Mouse (Mus musculus) skeletal muscle tissue, postnatal 0 days (tissue): ENCODE measurements around the gene Atp4b. TPM values are rescaled to one million over a fixed set of nuclear protein-coding genes. Genes with fewer than 3 reads are reported as not detected.

Experiments used
- polyA plus RNA-seq: library from polyadenylated mRNA; unstranded; fragments of >200 nt; fragmentation: Nextera tagmentation; extraction: Ambion mirVana; gene quantifications from 2 replicates; pipeline ENCODE4 v1.2.1, GENCODE M21; 2015

Atp4b gene
- not detected in 2 replicates for polyA plus RNA-seq

DNA sequence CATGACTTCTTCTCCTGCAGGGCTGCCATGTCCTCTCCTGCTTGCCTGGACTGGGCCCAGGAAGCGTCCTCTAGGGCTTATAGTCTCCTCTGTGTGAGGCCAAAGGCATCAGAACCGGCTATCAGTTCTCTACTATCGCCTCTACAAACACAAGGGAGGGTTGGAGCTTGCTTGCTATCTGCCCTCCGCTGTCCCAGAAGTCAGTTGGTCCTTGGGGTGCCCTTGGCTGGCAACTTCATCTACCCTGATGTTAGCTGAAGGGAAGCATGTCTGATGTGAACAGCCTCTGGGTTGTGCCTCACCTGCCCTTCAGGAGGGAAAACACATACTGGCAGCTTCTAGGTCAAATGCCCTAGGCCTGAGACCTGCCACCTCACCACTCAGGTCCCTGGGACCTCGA lies at the start of gene Atp4b:
Gene Atp4b (minus strand): TSS at position 101 of the 400 bp plus-strand sequence.

GRCm38 (mm10) chr8:13434889-13435288 lies 38.3 kb upstream of the Atp4b start, which contains the start of gene Tmem255b:
TSS of gene Tmem255b (plus strand) at chr8:13435189.

DNA sequence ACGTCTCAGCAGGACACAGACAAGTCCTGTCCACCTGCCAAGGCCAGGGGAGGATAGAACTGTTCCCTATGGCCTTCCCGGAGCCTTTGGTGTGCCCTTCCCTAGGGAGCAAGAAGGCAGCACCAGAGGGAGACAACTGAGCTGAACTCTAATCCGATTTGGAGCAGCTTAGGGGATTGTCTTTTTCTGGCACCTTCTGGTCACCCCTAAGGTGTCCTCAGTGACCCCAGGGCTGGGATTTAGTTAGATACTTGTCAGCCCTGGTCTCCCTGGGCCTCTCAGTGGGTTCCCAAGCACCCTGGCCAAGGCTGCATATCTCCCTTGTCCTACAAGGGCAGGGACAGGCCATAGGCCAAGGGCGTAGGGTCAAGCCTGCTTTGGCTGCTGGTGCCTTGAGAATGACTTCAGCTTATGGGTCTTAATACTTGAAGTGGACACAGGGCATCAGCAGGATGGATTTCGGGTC lies 8.1 kb upstream of the Atp4b start, which contains the start of gene Grk1:
Gene Grk1 (plus strand): TSS at position 416 of the 466 bp plus-strand sequence.

DNA sequence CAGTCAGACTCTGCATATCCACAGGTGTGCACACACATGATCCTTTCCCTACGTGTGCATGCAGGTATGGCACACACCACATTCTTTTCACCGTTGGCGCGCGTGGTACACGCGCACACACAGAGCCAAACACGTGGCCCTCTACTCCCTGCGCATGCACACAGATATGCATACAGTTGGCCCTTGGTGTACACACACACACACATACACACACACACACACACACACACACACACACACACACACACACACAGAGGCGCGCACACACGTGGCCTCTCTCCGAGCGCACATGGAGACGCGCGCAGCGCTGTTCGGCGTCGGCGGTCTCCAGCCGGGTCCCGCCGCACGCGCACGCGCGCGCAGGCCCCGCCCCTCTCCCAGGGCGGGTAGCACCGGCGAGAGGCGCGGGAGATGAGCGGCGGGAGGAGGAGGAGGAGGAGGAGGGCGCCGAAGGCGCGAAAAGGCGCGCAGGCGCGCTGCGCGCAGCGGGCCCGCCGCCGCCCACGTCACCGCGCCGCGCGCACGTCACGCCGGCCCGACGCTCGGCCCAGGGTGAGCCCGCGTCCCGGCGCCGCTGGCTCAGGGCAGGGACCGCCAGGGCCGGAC lies 58.3 kb downstream of the Atp4b start, which contains the start of gene Tfdp1:
Gene Tfdp1 (plus strand): TSS at position 497 of the 606 bp plus-strand sequence.

Other genes starting within 250 kb of the Atp4b start
- gene Lamp1, start 237.7 kb downstream of the Atp4b start, polyA plus RNA-seq: 276 and 297 TPM in 2 replicates
- gene Grtp1, start 196.2 kb downstream of the Atp4b start, polyA plus RNA-seq: 8.1 and 8.7 TPM in 2 replicates
- 106 and 112 TPM in 2 replicates for gene Adprhl1, start 142.7 kb downstream of the Atp4b start, polyA plus RNA-seq
- 20.7 and 20.9 TPM in 2 replicates for gene Dcun1d2, start 108.7 kb downstream of the Atp4b start, polyA plus RNA-seq
- 18.4 and 20.2 TPM in 2 replicates for gene Tmco3, start 108.6 kb downstream of the Atp4b start, polyA plus RNA-seq
- 54.9 and 66.3 TPM in 2 replicates for gene Tfdp1, start 58.1 kb downstream of the Atp4b start, polyA plus RNA-seq
- not detected in 2 replicates for gene Grk1, start 8.3 kb upstream of the Atp4b start, polyA plus RNA-seq
- 2.3 and 2.5 TPM in 2 replicates for gene Tmem255b, start 38.4 kb upstream of the Atp4b start, polyA plus RNA-seq
- 134 and 141 TPM in 2 replicates for gene Gas6, start 97.7 kb upstream of the Atp4b start, polyA plus RNA-seq
- gene 1700029H14Rik, start 165.6 kb upstream of the Atp4b start, polyA plus RNA-seq: 0.29 TPM in 1 of 2 replicates, not detected in the other